Mouse (Mus musculus): ENCODE data around the gene Msl1. TPM values are rescaled to one million over a fixed set of nuclear protein-coding genes. Genes with fewer than 3 reads are reported as not detected.

The Msl1 gene
- polyA plus RNA-seq, 1 experiment: 40.8 TPM

- no peak overlapping the region for H3K4me3 ChIP-seq (ENCODE audit: insufficient read depth, low read depth, low read length)
- H3K27ac ChIP-seq (replicated peaks; ENCODE audit: low read depth, low read length): no peak overlapping the region
- no peaks in the 10 kb centered on the region for H3K4me1 ChIP-seq (ENCODE audit: control insufficient read depth, insufficient read depth, insufficient read length, low read length)
Measured at GRCm38 (mm10) chr11:98850100-98851093, 55.1 kb downstream of the Msl1 start.

DNA sequence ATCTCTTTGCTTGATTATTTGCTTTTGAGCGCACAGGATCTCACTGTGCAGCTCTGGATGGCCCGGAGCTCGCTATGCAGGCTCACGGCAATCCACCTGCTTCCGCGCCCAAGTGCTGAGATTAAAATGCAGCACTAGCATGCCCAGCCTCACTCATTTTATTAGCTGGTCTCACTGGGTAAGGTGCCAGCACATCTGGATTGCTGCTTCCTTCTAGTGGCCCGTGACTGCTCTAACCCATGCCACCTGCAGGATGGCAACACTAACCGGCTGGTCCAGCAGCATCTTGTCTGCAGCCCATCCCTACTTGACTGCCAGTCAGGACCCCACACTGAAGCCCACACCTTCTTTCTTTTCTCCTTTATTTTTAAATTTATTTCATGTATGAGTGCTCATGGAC lies 58.8 kb downstream of the Msl1 start:
- Histone ChIP-seq H3K4me3 (ENCODE audit: insufficient read depth, low read depth, low read length) (no peak overlapping the region), H3K27ac (replicated peaks; ENCODE audit: low read depth, low read length) (no peak overlapping the region), H3K4me1 (ENCODE audit: control insufficient read depth, insufficient read depth, insufficient read length, low read length) (no peaks in the 10 kb centered on the region)

DNA sequence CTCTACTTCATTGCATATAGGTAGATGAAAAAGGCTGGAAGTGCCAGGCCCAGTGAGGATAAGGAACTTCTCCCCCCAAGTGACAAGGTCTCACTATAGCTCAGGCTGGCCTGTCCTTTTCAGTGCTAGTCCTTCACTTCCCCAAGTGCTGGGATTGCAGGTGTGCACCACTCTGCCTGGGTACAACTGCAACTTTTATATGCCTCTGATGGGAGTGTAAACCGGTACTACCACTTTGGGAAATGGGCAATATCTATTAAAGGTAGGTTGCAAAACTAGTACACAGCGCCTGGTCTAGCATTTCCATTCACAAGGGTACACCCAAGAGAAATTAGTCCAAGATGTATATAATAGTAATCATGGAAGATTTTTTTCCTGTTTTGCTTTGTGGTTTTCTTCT lies 59.3 kb downstream of the Msl1 start:
- Histone ChIP-seq H3K4me1 (ENCODE audit: control insufficient read depth, insufficient read depth, insufficient read length, low read length) (no peaks in the 10 kb centered on the region), H3K27ac (replicated peaks; ENCODE audit: low read depth, low read length) (no peak overlapping the region), H3K4me3 (ENCODE audit: insufficient read depth, low read depth, low read length) (no peak overlapping the region)

Other genes with a start within 250 kb of the Msl1 start
- gene Ikzf3, start 249.5 kb upstream of the Msl1 start, polyA plus RNA-seq (2012; ENCODE audit: insufficient read depth, insufficient read length, missing spikeins): not detected in 2 replicates
- gene Zpbp2, start 244.4 kb upstream of the Msl1 start, polyA plus RNA-seq (2012; ENCODE audit: insufficient read depth, insufficient read length, missing spikeins): 2.2 and 2.3 TPM in 2 replicates
- gene Ormdl3, start 208.1 kb upstream of the Msl1 start, polyA plus RNA-seq (2012; ENCODE audit: insufficient read depth, insufficient read length, missing spikeins): 276 and 329 TPM in 2 replicates
- gene Lrrc3c, start 197.2 kb upstream of the Msl1 start, polyA plus RNA-seq (2012; ENCODE audit: insufficient read depth, insufficient read length, missing spikeins): not detected in 2 replicates
- 5.2 and 8.8 TPM in 2 replicates for gene Gm12355, start 169.9 kb upstream of the Msl1 start, polyA plus RNA-seq (2012; ENCODE audit: insufficient read depth, insufficient read length, missing spikeins)
- gene Gsdma3, start 169.2 kb upstream of the Msl1 start, polyA plus RNA-seq (2012; ENCODE audit: insufficient read depth, insufficient read length, missing spikeins): not detected in 2 replicates
- not detected in 2 replicates for gene Gsdma2, start 148.8 kb upstream of the Msl1 start, polyA plus RNA-seq (2012; ENCODE audit: insufficient read depth, insufficient read length, missing spikeins)
- not detected in 2 replicates for gene Gsdma, start 131.2 kb upstream of the Msl1 start, polyA plus RNA-seq (2012; ENCODE audit: insufficient read depth, insufficient read length, missing spikeins)
- gene Psmd3, start 113.0 kb upstream of the Msl1 start, polyA plus RNA-seq (2012; ENCODE audit: insufficient read depth, insufficient read length, missing spikeins): 73.1 and 84.4 TPM in 2 replicates
- not detected in 2 replicates for gene Csf3, start 94.3 kb upstream of the Msl1 start, polyA plus RNA-seq (2012; ENCODE audit: insufficient read depth, insufficient read length, missing spikeins)
- 18.4 and 24.7 TPM in 2 replicates for gene Med24, start 66.1 kb upstream of the Msl1 start, polyA plus RNA-seq (2012; ENCODE audit: insufficient read depth, insufficient read length, missing spikeins)
- gene Thra, start 54.9 kb upstream of the Msl1 start, polyA plus RNA-seq (2012; ENCODE audit: insufficient read depth, insufficient read length, missing spikeins): 64.4 and 82.3 TPM in 2 replicates
- 78.3 and 90.9 TPM in 2 replicates for gene Nr1d1, start 20.2 kb upstream of the Msl1 start, polyA plus RNA-seq (2012; ENCODE audit: insufficient read depth, insufficient read length, missing spikeins)
- gene Casc3, start 9.4 kb downstream of the Msl1 start, polyA plus RNA-seq (2012; ENCODE audit: insufficient read depth, insufficient read length, missing spikeins): 9.2 and 16.9 TPM in 2 replicates
- 0.40 TPM in 1 of 2 replicates, not detected in the other for gene Rapgefl1, start 41.3 kb downstream of the Msl1 start, polyA plus RNA-seq (2012; ENCODE audit: insufficient read depth, insufficient read length, missing spikeins)
- gene Wipf2, start 68.1 kb downstream of the Msl1 start, polyA plus RNA-seq (2012; ENCODE audit: insufficient read depth, insufficient read length, missing spikeins): 5.2 and 5.8 TPM in 2 replicates
- gene Cdc6, start 112.3 kb downstream of the Msl1 start, polyA plus RNA-seq (2012; ENCODE audit: insufficient read depth, insufficient read length, missing spikeins): 0.28 and 1.7 TPM in 2 replicates
- gene Rara, start 132.3 kb downstream of the Msl1 start, polyA plus RNA-seq (2012; ENCODE audit: insufficient read depth, insufficient read length, missing spikeins): 3.2 and 5.5 TPM in 2 replicates
- not detected in 2 replicates for gene Gjd3, start 187.5 kb downstream of the Msl1 start, polyA plus RNA-seq (2012; ENCODE audit: insufficient read depth, insufficient read length, missing spikeins)
- 0.92 and 1.2 TPM in 2 replicates for gene Top2a, start 228.7 kb downstream of the Msl1 start, polyA plus RNA-seq (2012; ENCODE audit: insufficient read depth, insufficient read length, missing spikeins)
- 63.5 and 77.4 TPM in 2 replicates for gene Igfbp4, start 245.7 kb downstream of the Msl1 start, polyA plus RNA-seq (2012; ENCODE audit: insufficient read depth, insufficient read length, missing spikeins)

Measured in brown adipose tissue, adult 24 weeks (tissue).